Mouse (Mus musculus): ENCODE results near the gene Zdhhc11. TPM values are rescaled to one million over a fixed set of nuclear protein-coding genes. Genes with fewer than 3 reads are reported as not detected.

Zdhhc11 gene
- not detected in 2 replicates for polyA plus RNA-seq (2014; fragmentation: Nextera tagmentation; extraction: Ambion mirVana)

- Histone ChIP-seq H3K4me3 (ENCODE audit: low read depth, low read length) (no peak within 1 kb of the TSS), H3K4me1 (ENCODE audit: control insufficient read depth, insufficient read depth, low read length) (no peaks in the 10 kb centered on the region), H3K27me3 (ENCODE audit: control insufficient read depth, insufficient read depth, low read length) (no peaks in the 10 kb centered on the region), H3K36me3 (ENCODE audit: control insufficient read depth, insufficient read depth, low read length) (peaks cover 24% of the 10 kb centered on the region), H3K9ac (replicated peaks; ENCODE audit: low read depth, low read length) (no peak within 1 kb of the TSS), H3K9me3 (ENCODE audit: control insufficient read depth, low read depth, low read length) (no peaks in the 10 kb centered on the region), H3K27ac (ENCODE audit: low read length) (no peak within 1 kb of the TSS), H3K4me2 (replicated peaks; ENCODE audit: low read depth, low read length) (no peak within 1 kb of the TSS)
- 80% methylated on average over 5 of the region's 5 CpGs for WGBS
- ATAC-seq (ENCODE audit: insufficient number of reproducible peaks, insufficient read depth, low FRiP score, low read depth) = no peak
Measured at GRCm38 (mm10) chr13:73963551-73963950, at the start of gene Zdhhc11. Gene Zdhhc11, plus strand, starts transcription at chr13:73963851.

- Histone ChIP-seq H3K36me3 (ENCODE audit: control insufficient read depth, insufficient read depth, low read length) (peaks cover 34% of the 10 kb centered on the region; the same call in 1 of the 2 replicates), H3K4me2 (replicated peaks; ENCODE audit: low read depth, low read length) (no peak overlapping the region), H3K9me3 (ENCODE audit: control insufficient read depth, low read depth, low read length) (no peaks in the 10 kb centered on the region), H3K9ac (replicated peaks; ENCODE audit: low read depth, low read length) (no peak overlapping the region), H3K4me3 (ENCODE audit: low read depth, low read length) (no peak overlapping the region), H3K4me1 (ENCODE audit: control insufficient read depth, insufficient read depth, low read length) (no peaks in the 10 kb centered on the region), H3K27ac (ENCODE audit: low read length) (no peak overlapping the region), H3K27me3 (ENCODE audit: control insufficient read depth, insufficient read depth, low read length) (no peaks in the 10 kb centered on the region)
- ATAC-seq (ENCODE audit: insufficient number of reproducible peaks, insufficient read depth, low FRiP score, low read depth) = no peak
- WGBS = 90% methylated on average over 10 of the region's 10 CpGs
Measured at GRCm38 (mm10) chr13:73932201-73932600, 31.4 kb upstream of the Zdhhc11 start.

- 12% methylated on average over 5 of the region's 5 CpGs for WGBS
- no peak for ATAC-seq (ENCODE audit: insufficient number of reproducible peaks, insufficient read depth, low FRiP score, low read depth)
- Histone ChIP-seq H3K27ac (ENCODE audit: low read length) (no peak overlapping the region), H3K4me1 (ENCODE audit: control insufficient read depth, insufficient read depth, low read length) (peaks cover 5% of the 10 kb centered on the region; the same call in 1 of the 2 replicates), H3K9ac (replicated peaks; ENCODE audit: low read depth, low read length) (peak overlapping the region; percentile 67), H3K9me3 (ENCODE audit: control insufficient read depth, low read depth, low read length) (no peaks in the 10 kb centered on the region), H3K4me3 (ENCODE audit: low read depth, low read length) (peak overlapping the region; percentile 78), H3K36me3 (ENCODE audit: control insufficient read depth, insufficient read depth, low read length) (peaks cover 22% of the 10 kb centered on the region), H3K4me2 (replicated peaks; ENCODE audit: low read depth, low read length) (peak overlapping the region; percentile 66), H3K27me3 (ENCODE audit: control insufficient read depth, insufficient read depth, low read length) (no peaks in the 10 kb centered on the region)
Measured at GRCm38 (mm10) chr13:73936938-73937320, 26.7 kb upstream of the Zdhhc11 start.

GRCm38 (mm10) chr13:73937321-73938176, 26.1 kb upstream of the Zdhhc11 start, which contains the start of the genes Trip13 and Brd9:
Gene Trip13, minus strand, starts transcription at chr13:73937784.
Gene Brd9, plus strand, starts transcription at chr13:73937811.
- Histone ChIP-seq H3K27me3 (ENCODE audit: control insufficient read depth, insufficient read depth, low read length) (no peaks in the 10 kb centered on the region), H3K4me2 (replicated peaks; ENCODE audit: low read depth, low read length) (peak within 1 kb of the TSS; percentile 66), H3K9me3 (ENCODE audit: control insufficient read depth, low read depth, low read length) (no peaks in the 10 kb centered on the region), H3K9ac (replicated peaks; ENCODE audit: low read depth, low read length) (peak within 1 kb of the TSS; percentile 67), H3K27ac (ENCODE audit: low read length) (peak within 1 kb of the TSS; percentile 82), H3K4me1 (ENCODE audit: control insufficient read depth, insufficient read depth, low read length) (peaks cover 5% of the 10 kb centered on the region; the same call in 1 of the 2 replicates), H3K4me3 (ENCODE audit: low read depth, low read length) (peak within 1 kb of the TSS; percentile 78), H3K36me3 (ENCODE audit: control insufficient read depth, insufficient read depth, low read length) (peaks cover 23% of the 10 kb centered on the region)
- under 1% methylated on average over 82 of the region's 82 CpGs for WGBS
- ATAC-seq (ENCODE audit: insufficient number of reproducible peaks, insufficient read depth, low FRiP score, low read depth) = peak; percentile 96

GRCm38 (mm10) chr13:73938177-73938560, 25.5 kb upstream of the Zdhhc11 start:
- ATAC-seq (ENCODE audit: insufficient number of reproducible peaks, insufficient read depth, low FRiP score, low read depth) = peak; percentile 5; the same call in 1 of the 2 replicates
- Histone ChIP-seq H3K4me1 (ENCODE audit: control insufficient read depth, insufficient read depth, low read length) (peaks cover 5% of the 10 kb centered on the region; the same call in 1 of the 2 replicates), H3K4me3 (ENCODE audit: low read depth, low read length) (peak overlapping the region; percentile 78), H3K27me3 (ENCODE audit: control insufficient read depth, insufficient read depth, low read length) (no peaks in the 10 kb centered on the region), H3K36me3 (ENCODE audit: control insufficient read depth, insufficient read depth, low read length) (peaks cover 29% of the 10 kb centered on the region), H3K27ac (ENCODE audit: low read length) (0 out of 2 replicates have a peak overlapping the region, but pooled peaks have one; percentile 82), H3K9ac (replicated peaks; ENCODE audit: low read depth, low read length) (peak overlapping the region; percentile 67), H3K9me3 (ENCODE audit: control insufficient read depth, low read depth, low read length) (no peaks in the 10 kb centered on the region), H3K4me2 (replicated peaks; ENCODE audit: low read depth, low read length) (peak overlapping the region; percentile 66)
- 36% methylated on average over 13 of the region's 13 CpGs for WGBS

GRCm38 (mm10) chr13:73939101-73939500, 24.6 kb upstream of the Zdhhc11 start:
- no peak for ATAC-seq (ENCODE audit: insufficient number of reproducible peaks, insufficient read depth, low FRiP score, low read depth)
- H3K4me3 ChIP-seq (ENCODE audit: low read depth, low read length) = no peak overlapping the region
- no peak overlapping the region for H3K27ac ChIP-seq (ENCODE audit: low read length)
- H3K4me1 ChIP-seq (ENCODE audit: control insufficient read depth, insufficient read depth, low read length) = peaks cover 5% of the 10 kb centered on the region; the same call in 1 of the 2 replicates
- H3K9me3 ChIP-seq (ENCODE audit: control insufficient read depth, low read depth, low read length) = no peaks in the 10 kb centered on the region
- no peak overlapping the region for H3K9ac ChIP-seq (replicated peaks; ENCODE audit: low read depth, low read length)
- no peak overlapping the region for H3K4me2 ChIP-seq (replicated peaks; ENCODE audit: low read depth, low read length)
- H3K36me3 ChIP-seq (ENCODE audit: control insufficient read depth, insufficient read depth, low read length) = peaks cover 39% of the 10 kb centered on the region
- H3K27me3 ChIP-seq (ENCODE audit: control insufficient read depth, insufficient read depth, low read length) = no peaks in the 10 kb centered on the region
- WGBS = 93% methylated on average over 5 of the region's 5 CpGs

GRCm38 (mm10) chr13:73944606-73945005, 19.0 kb upstream of the Zdhhc11 start:
- H3K27ac ChIP-seq (ENCODE audit: low read length) = no peak overlapping the region
- H3K9ac ChIP-seq (replicated peaks; ENCODE audit: low read depth, low read length) = no peak overlapping the region
- H3K27me3 ChIP-seq (ENCODE audit: control insufficient read depth, insufficient read depth, low read length) = no peaks in the 10 kb centered on the region
- ATAC-seq (ENCODE audit: insufficient number of reproducible peaks, insufficient read depth, low FRiP score, low read depth) = no peak
- H3K9me3 ChIP-seq (ENCODE audit: control insufficient read depth, low read depth, low read length) = no peaks in the 10 kb centered on the region
- peaks cover 57% of the 10 kb centered on the region for H3K36me3 ChIP-seq (ENCODE audit: control insufficient read depth, insufficient read depth, low read length)
- no peaks in the 10 kb centered on the region for H3K4me1 ChIP-seq (ENCODE audit: control insufficient read depth, insufficient read depth, low read length)
- WGBS = 94% methylated on average over 9 of the region's 9 CpGs
- no peak overlapping the region for H3K4me2 ChIP-seq (replicated peaks; ENCODE audit: low read depth, low read length)
- no peak overlapping the region for H3K4me3 ChIP-seq (ENCODE audit: low read depth, low read length)

GRCm38 (mm10) chr13:73953551-73954130, 10.0 kb upstream of the Zdhhc11 start:
- H3K27ac ChIP-seq (ENCODE audit: low read length) = no peak overlapping the region
- whole genome bisulfite sequencing = 92% methylated on average over 1 of the region's 1 CpGs
- H3K36me3 ChIP-seq (ENCODE audit: control insufficient read depth, insufficient read depth, low read length) = peaks cover 64% of the 10 kb centered on the region
- no peak overlapping the region for H3K9ac ChIP-seq (replicated peaks; ENCODE audit: low read depth, low read length)
- H3K9me3 ChIP-seq (ENCODE audit: control insufficient read depth, low read depth, low read length) = no peaks in the 10 kb centered on the region
- H3K27me3 ChIP-seq (ENCODE audit: control insufficient read depth, insufficient read depth, low read length) = no peaks in the 10 kb centered on the region
- no peaks in the 10 kb centered on the region for H3K4me1 ChIP-seq (ENCODE audit: control insufficient read depth, insufficient read depth, low read length)
- ATAC-seq (ENCODE audit: insufficient number of reproducible peaks, insufficient read depth, low FRiP score, low read depth) = no peak
- no peak overlapping the region for H3K4me2 ChIP-seq (replicated peaks; ENCODE audit: low read depth, low read length)
- H3K4me3 ChIP-seq (ENCODE audit: low read depth, low read length) = no peak overlapping the region
